Mouse (Mus musculus) ES-E14 (cell line): ENCODE measurements around the gene Spag4.

ENCODE experiments used
- MAFK ChIP-seq: IDR thresholded peaks from 2 replicates; pipeline ENCODE4 v1.6.1; 2014; ENCODE audit warnings: mild to moderate bottlenecking, low read depth, low read length, inconsistent platforms; ENCODE audit not compliant: insufficient read depth
- ZC3H11A ChIP-seq: IDR thresholded peaks from 2 replicates; pipeline ENCODE4 v1.6.1; 2012; ENCODE audit warnings: low read depth, mild to moderate bottlenecking, inconsistent platforms, low read length, borderline replicate concordance

DNA sequence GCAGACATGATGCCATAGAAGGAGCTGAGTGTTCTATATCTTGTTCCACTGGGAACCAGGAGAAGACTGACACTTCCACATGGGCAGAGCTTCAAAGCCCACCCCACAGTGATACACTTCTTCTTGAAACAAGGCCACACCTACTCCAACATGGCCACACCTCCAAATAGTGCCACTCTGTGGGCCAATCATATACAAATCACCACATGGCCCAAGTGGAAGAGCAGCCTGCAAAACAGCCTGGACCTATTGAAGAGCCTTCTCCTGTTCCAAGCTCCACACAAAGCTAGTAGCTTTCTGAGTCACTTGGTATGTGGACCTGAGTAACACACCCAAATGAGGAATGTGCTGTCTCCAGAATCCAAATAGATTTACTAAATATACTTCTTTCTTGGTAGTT, 54.6 kb downstream of the Spag4 start:
- TF ChIP-seq ZC3H11A = no peak
- no peak for TF ChIP-seq MAFK
